Mouse (Mus musculus) embryonic facial prominence, embryonic 13.5 days (tissue): ENCODE measurements around the gene Calm1. TPM values are rescaled to one million over a fixed set of nuclear protein-coding genes. Genes with fewer than 3 reads are reported as not detected.

ENCODE experiments used
- ATAC-seq: fragments of 200-750 bp; cut with Nextera tagmentation; 2 replicates; pipeline ENCODE4 v1.8.0; 2017; ENCODE audit warnings: low read depth; ENCODE audit not compliant: insufficient number of reproducible peaks, insufficient read depth, low FRiP score, low TSS enrichment
- H3K27ac ChIP-seq: fragments of 300-500 bp; sonication (generic); 2 replicates; pipeline ENCODE4 v1.5.1; 2015; ENCODE audit warnings: moderate library complexity, mild to moderate bottlenecking, inconsistent platforms
- H3K27me3 ChIP-seq: fragments of 300-500 bp; sonication (generic); 2 replicates; pipeline ENCODE4 v1.6.1; 2015; ENCODE audit warnings: mild to moderate bottlenecking, inconsistent platforms
- H3K36me3 ChIP-seq: fragments of 300-500 bp; sonication (generic); 2 replicates; pipeline ENCODE4 v1.6.1; 2015; ENCODE audit warnings: mild to moderate bottlenecking, inconsistent platforms
- H3K4me1 ChIP-seq: fragments of 300-500 bp; sonication (generic); 2 replicates; pipeline ENCODE4 v1.6.1; 2015; ENCODE audit warnings: inconsistent platforms
- H3K4me2 ChIP-seq: fragments of 300-500 bp; sonication (generic); 2 replicates; pipeline ENCODE4 v1.6.1; 2015; ENCODE audit warnings: moderate library complexity, mild to moderate bottlenecking, inconsistent platforms
- H3K4me3 ChIP-seq: fragments of 300-500 bp; sonication (generic); 2 replicates; pipeline ENCODE4 v1.5.1; 2015; ENCODE audit warnings: mild to moderate bottlenecking, inconsistent platforms
- H3K9ac ChIP-seq: fragments of 300-500 bp; sonication (generic); 2 replicates; pipeline ENCODE4 v1.6.1; 2015; ENCODE audit warnings: mild to moderate bottlenecking, inconsistent platforms
- H3K9me3 ChIP-seq: fragments of 300-500 bp; sonication (generic); 2 replicates; pipeline ENCODE4 v1.6.1; 2016; ENCODE audit warnings: inconsistent platforms
- WGBS: fragments of 180-500 bp; shearing (Covaris S2); methylation state at CpG from one replicate; pipeline ENCODE4 v1.1.7; 2015; ENCODE audit warnings: mixed read lengths; 5-methylcytosine and 5-hydroxymethylcytosine counted together
- polyA plus RNA-seq: library from polyadenylated mRNA; unstranded; fragments of >200 nt; fragmentation: Nextera tagmentation; extraction: Ambion mirVana; gene quantifications from 2 replicates; pipeline ENCODE4 v1.2.1, GENCODE M21; 2015

Calm1 gene
- polyA plus RNA-seq, 1 experiment from 2014 or later: 1,351 TPM

DNA sequence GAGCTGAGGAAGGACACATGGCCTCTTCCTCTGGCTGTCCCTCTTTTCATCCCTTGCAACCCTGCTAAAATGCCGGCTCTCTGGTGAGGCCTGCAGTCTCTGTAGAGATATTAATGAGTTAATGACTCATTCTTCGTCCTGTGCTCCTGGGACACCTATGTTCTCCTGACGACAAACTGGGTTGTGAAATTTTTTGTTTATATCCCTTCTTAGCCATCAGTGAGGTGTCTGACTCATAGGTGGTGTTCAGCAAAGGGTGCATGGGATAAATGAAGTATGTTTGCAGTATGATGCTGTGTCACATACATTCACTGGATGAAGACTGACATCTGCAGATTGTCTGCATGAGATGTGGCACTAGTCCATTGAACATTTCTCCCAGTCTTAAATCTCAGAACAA lies 58.5 kb downstream of the Calm1 start:
- no peak overlapping the region for H3K4me3 ChIP-seq
- H3K9me3 ChIP-seq: no peaks in the 10 kb centered on the region
- no peaks in the 10 kb centered on the region for H3K36me3 ChIP-seq
- H3K4me1 ChIP-seq: 0 out of 2 replicates have a peak, but pooled peaks cover 9% of the 10 kb centered on the region
- no peak overlapping the region for H3K9ac ChIP-seq
- no peaks in the 10 kb centered on the region for H3K27me3 ChIP-seq
- no peak for ATAC-seq
- no peak overlapping the region for H3K4me2 ChIP-seq
- H3K27ac ChIP-seq: no peak overlapping the region
- WGBS: 71% methylated on average over 3 of the region's 3 CpGs

Other genes starting within 250 kb of the Calm1 start
- gene Kcnk13, start 234.9 kb upstream of the Calm1 start, polyA plus RNA-seq: 0.84 and 0.94 TPM in 2 replicates
- 256 and 280 TPM in 2 replicates for gene Psmc1, start 89.3 kb upstream of the Calm1 start, polyA plus RNA-seq
- 14.9 and 15.2 TPM in 2 replicates for gene Nrde2, start 39.8 kb upstream of the Calm1 start, polyA plus RNA-seq